Mouse (Mus musculus): ENCODE data around the gene Mmp24.
"Not testable (repeated sequence)": the region's sequence is repeated elsewhere in the genome, so short reads cannot be mapped to it uniquely, and the experiment has no call there.

The Mmp24 gene

GRCm38 (mm10) chr2:155774927-155775684, at the start of gene Mmp24:
Mmp24 (plus strand) TSS chr2:155775342.
- DNase-seq (ENCODE audit: low spot score): no peak

GRCm38 (mm10) chr2:155726302-155726701, 48.8 kb upstream of the Mmp24 start:
- DNase-seq (ENCODE audit: low spot score): no peak

- no peak for DNase-seq (ENCODE audit: low spot score)
These were observed 47.3 kb upstream of the Mmp24 start for GRCm38 (mm10) chr2:155727764-155728395.

- DNase-seq (ENCODE audit: low spot score): no peak
These were observed 46.4 kb upstream of the Mmp24 start for GRCm38 (mm10) chr2:155728742-155729141.

GRCm38 (mm10) chr2:155729158-155729645, 45.9 kb upstream of the Mmp24 start, which contains the start of gene Edem2:
Edem2 (minus strand) TSS chr2:155729475.
- peak; percentile 96 for DNase-seq (ENCODE audit: low spot score)

- DNase-seq (ENCODE audit: low spot score): no peak
These were observed 40.1 kb upstream of the Mmp24 start for GRCm38 (mm10) chr2:155735080-155735479.

GRCm38 (mm10) chr2:155735766-155736165, 39.4 kb upstream of the Mmp24 start, which contains the start of gene Gm17581:
Gm17581 (minus strand) TSS chr2:155735866.
- not testable (repeated sequence) for DNase-seq (ENCODE audit: low spot score)

- DNase-seq (ENCODE audit: low spot score): no peak
These were observed 38.2 kb upstream of the Mmp24 start for GRCm38 (mm10) chr2:155736936-155737335.

GRCm38 (mm10) chr2:155737803-155738202, 37.3 kb upstream of the Mmp24 start:
- DNase-seq (ENCODE audit: low spot score): no peak

- DNase-seq (ENCODE audit: low spot score): no peak
These were observed 32.9 kb upstream of the Mmp24 start for GRCm38 (mm10) chr2:155742211-155742610.

GRCm38 (mm10) chr2:155742931-155743337, 32.2 kb upstream of the Mmp24 start:
- peak; percentile 53 for DNase-seq (ENCODE audit: low spot score)

- DNase-seq (ENCODE audit: low spot score): no peak
These were observed 31.8 kb upstream of the Mmp24 start for GRCm38 (mm10) chr2:155743351-155743750.

GRCm38 (mm10) chr2:155745487-155745886, 29.7 kb upstream of the Mmp24 start:
- DNase-seq (ENCODE audit: low spot score): no peak

GRCm38 (mm10) chr2:155749394-155749793, 25.7 kb upstream of the Mmp24 start:
- no peak for DNase-seq (ENCODE audit: low spot score)

- DNase-seq (ENCODE audit: low spot score): peak; percentile 51
These were observed 23.9 kb upstream of the Mmp24 start, which contains the start of gene Procr for GRCm38 (mm10) chr2:155751014-155751786. Procr (plus strand) TSS chr2:155751117.

- peak; percentile 55 for DNase-seq (ENCODE audit: low spot score)
These were observed 19.4 kb upstream of the Mmp24 start for GRCm38 (mm10) chr2:155755746-155756145.

- DNase-seq (ENCODE audit: low spot score): no peak
These were observed 18.1 kb upstream of the Mmp24 start for GRCm38 (mm10) chr2:155756855-155757566.

- DNase-seq (ENCODE audit: low spot score): peak; percentile 66
These were observed 10.3 kb upstream of the Mmp24 start for GRCm38 (mm10) chr2:155764679-155765418.

- DNase-seq (ENCODE audit: low spot score): no peak
These were observed 1.5 kb upstream of the Mmp24 start for GRCm38 (mm10) chr2:155773664-155774063.

GRCm38 (mm10) chr2:155774261-155774926, 748 bp upstream of the Mmp24 start:
- DNase-seq (ENCODE audit: low spot score): no peak

All from lung, postnatal 25 days (tissue).